Mouse (Mus musculus): ENCODE measurements at regions not wholly inside any gene's neighbourhood (a gene's known extent, or its start where the extent isn't known, plus 50 kb on each side); places are given as distances from the start of the nearest gene placed in this dataset.

DNA sequence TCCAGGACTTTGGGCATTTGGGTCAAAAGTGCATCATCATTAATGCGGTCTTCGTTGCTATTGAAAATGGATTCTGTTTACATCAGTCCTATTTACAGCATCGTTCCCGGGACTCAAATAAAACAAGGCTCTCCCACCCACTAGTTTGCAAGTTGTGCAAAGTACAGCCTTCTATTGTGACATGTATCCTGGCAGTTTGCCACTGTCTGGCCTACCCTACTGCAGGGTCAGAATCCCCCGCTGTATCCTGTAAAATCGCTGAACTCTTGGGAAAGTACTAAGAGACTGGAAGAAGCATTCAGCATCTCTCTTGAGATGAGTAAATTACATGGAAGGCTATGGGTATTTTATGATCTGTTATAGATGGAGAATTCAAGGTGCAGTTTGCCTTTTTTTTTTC lies 122.1 kb upstream of the Adamts9 start:
- TF ChIP-seq CTCF (conservative IDR thresholded peaks at IDR 0.05), result no peak
- DNase-seq (ENCODE audit: low spot score in 2 of 2), result no peak
- 0 out of 2 replicates have a peak overlapping the region, but pooled peaks have one; percentile 49 for H3K27ac ChIP-seq
- no peak overlapping the region for H3K4me3 ChIP-seq

DNA sequence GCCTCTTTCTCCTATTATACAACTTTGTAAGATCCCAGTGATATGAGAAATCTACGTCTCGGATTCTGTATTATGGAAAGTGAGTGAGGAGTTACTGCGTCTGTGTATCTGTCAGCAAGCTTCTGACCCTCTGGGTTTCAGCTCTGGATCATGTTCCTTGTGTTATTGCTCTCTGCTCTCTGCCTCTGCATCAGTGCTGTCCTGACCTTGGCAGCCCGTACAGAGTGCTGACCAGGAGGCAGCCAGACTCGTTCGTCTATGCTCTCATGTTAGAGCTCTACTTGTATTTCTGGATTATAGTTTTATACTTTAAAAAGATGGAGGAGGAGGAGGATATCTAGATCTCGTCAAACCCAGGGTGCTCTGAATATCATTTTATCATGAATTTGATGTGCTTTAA lies 121.1 kb upstream of the Adamts9 start:
- no peak for TF ChIP-seq CTCF (conservative IDR thresholded peaks at IDR 0.05)
- DNase-seq (ENCODE audit: low spot score in 2 of 2), result no peak
- no peak overlapping the region for H3K27ac ChIP-seq
- H3K4me3 ChIP-seq, result no peak overlapping the region

DNA sequence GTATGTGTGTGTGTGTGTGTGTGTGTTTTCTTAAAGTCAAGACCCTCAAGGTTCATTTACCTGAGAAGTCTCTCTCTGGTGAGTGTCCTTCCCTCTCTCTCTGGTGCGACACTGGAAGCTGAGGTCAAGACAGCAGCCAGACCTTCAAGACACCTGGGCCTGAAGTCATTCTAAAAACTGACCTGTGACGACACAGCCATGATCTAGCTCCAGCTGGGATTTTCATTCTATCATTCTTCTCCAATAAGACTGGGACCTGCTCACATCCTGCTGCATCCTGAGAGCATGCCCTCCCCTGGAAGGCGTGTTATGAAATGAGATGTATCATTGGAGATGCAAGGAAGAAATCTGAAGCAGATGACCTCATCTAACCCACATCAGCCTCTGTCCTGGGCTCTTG lies 118.4 kb upstream of the Adamts9 start:
- H3K4me3 ChIP-seq, result no peak overlapping the region
- no peak overlapping the region for H3K27ac ChIP-seq
- TF ChIP-seq CTCF (conservative IDR thresholded peaks at IDR 0.05), result no peak

DNA sequence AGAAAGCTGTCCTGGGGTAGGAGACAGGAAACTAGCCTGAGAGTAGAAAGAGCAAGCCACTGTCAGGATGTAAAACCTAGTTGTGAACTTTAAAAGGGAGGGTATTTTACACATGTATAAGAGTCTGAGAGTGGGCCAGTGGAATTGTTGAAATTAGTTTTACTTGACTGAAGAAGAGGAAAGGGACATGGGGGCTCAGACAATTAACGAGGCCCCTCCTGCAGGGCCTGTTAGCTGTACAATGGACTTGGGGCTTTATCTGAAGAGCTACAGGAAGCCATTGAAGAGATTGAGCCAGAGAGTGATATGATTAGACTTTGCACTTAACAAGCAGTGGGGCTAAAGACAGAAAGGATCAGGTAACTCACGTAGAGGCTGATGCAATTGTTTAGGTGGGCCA lies 102.2 kb upstream of the Adamts9 start:
- Histone ChIP-seq H3K27ac (no peak overlapping the region), H3K4me3 (no peak overlapping the region)
- no peak for TF ChIP-seq CTCF (conservative IDR thresholded peaks at IDR 0.05)
- no peak for DNase-seq (ENCODE audit: low spot score in 2 of 2)

More for the DNA sequence above, 118.4 kb upstream of the Adamts9 start:
- DNase-seq (ENCODE audit: low spot score in 2 of 2), result no peak

DNA sequence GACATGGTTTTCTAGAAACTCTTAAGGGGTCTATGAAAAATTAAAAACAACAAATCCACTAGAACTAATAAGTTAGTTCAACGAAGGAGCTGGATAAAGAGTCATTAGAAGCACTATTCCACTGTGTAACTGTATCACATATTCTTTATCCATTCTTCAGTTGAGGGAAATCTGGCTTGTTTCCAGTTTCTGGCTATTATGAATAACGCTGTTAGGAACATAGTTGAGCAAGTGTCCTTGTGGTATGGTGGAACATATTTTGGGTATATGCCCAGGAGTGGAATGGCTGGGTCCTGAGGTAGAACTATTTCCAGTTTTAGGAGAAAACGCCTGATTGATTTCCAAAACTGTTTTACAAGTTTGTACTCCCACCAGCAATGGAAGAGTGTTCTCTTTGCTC lies 97.7 kb upstream of the Adamts9 start:
- H3K4me3 ChIP-seq, result no peak overlapping the region
- no peak for TF ChIP-seq CTCF (conservative IDR thresholded peaks at IDR 0.05)
- no peak for DNase-seq (ENCODE audit: low spot score in 2 of 2)
- no peak overlapping the region for H3K27ac ChIP-seq

DNA sequence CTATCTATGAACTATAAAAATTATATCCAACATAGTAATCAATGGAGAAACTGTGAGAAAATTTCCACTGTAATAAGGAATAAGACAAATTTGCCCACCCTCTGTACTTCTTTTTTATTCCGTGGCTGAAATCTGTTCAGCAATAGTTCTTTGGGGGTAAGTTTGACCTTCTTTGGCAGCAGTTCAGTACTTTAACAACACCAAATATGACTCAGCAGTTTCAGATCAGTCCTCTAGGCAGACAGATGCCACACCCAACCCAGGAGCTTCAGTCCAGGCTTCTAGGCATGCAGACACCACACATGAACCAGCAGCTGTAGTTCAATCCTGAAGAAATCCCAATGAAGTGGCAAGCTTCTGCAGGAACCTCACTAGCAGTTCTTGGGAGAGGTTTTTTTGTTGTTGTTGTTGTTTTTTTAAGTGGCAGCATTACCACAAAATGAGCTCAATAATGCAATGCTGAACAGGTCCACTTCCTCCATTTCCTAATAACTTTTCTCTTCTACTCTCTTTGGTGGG lies 88.6 kb upstream of the Adamts9 start:
- DNase-seq (ENCODE audit: low spot score in 2 of 2), result no peak
- Histone ChIP-seq H3K27ac (no peak overlapping the region), H3K4me3 (no peak overlapping the region)
- no peak for TF ChIP-seq CTCF (conservative IDR thresholded peaks at IDR 0.05)

DNA sequence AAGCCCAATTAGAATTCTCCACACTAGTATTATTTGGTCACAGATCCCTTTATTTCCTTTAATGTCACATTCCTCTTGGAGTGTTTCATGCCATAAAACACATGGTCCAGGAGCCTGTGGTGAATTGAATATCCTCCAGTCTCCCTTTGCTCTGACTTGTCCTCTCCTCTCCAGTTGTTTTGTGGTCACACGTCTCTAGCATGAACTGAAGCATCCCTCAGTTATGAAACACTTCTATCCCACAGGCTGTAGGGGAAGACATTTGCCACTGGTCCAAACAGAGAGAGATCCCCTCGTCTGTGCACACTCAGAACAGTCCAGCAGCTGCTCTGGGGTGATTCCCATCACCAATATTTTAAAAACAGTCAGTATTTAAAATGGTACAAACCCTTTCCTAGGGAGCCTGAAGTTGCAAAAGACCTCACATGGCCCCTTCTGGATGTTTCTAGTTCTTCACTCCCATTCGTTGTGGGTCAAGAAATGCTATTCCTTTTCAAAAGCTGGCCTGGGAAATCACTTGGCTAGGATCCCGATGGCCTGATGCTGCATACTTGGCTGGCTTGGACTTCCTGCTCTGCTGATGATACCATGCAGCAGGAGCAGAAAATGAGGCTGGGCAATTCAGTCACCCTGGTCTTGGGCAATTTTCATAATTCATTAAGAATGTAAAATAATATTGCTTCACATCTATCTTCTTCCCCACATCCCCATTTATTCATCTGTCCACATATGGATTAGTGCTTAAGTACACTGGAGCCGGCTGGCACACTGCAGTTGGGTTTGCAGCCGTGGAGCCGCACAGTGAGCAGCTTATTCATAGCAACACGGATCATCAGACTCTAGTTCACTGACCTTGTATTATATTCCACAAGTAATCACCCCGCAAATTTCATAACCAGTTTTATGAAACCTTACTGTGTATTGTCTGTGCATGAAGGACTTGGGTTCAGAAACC lies 83.1 kb upstream of the Adamts9 start:
- H3K4me3 ChIP-seq, result no peak overlapping the region
- TF ChIP-seq CTCF (conservative IDR thresholded peaks at IDR 0.05), result no peak
- no peak overlapping the region for H3K27ac ChIP-seq

DNA sequence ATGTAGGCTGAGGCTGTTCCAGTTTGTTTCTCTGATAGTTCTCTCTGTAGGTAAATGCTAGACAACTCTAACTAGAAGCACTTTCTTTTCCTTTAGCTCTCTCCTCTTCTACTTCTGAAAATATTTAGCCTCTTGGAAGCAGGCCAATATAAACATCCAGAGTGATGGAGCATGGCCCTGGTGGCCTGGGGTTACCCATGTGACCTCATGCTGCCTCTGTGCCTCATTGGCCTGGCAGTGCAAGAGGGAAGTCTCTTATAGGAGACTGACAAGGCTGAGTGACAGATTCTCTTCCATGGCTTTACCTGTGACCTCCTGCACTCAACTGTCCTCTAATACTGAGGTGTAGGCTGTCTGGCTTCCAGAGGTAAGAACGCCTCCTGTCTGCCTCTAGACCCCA lies 71.2 kb upstream of the Adamts9 start:
- no peak overlapping the region for H3K4me3 ChIP-seq
- TF ChIP-seq CTCF (conservative IDR thresholded peaks at IDR 0.05), result no peak
- no peak overlapping the region for H3K27ac ChIP-seq
- DNase-seq (ENCODE audit: low spot score in 2 of 2), result no peak

More for the DNA sequence above, 83.1 kb upstream of the Adamts9 start:
- DNase-seq (ENCODE audit: low spot score in 2 of 2), result no peak

DNA sequence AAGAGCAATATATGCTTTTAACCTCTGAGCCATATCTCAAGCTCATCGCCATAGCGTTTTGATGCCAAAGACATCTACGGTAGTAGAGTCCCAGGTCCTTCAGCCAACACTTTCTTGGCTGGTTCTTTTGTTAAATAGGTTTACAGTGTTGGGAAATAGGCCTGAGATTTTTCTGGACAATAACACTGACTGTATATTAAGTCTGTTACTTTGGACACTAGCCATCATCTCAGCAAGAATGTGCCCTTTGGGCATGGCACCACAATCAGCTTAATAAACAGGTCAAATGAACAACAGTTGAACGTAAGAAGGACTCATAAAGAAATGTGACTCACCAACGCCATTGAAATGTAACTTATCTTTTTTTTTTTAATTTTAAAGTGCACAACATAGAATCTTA lies 68.6 kb upstream of the Adamts9 start:
- DNase-seq (ENCODE audit: low spot score in 2 of 2), result no peak
- no peak for TF ChIP-seq CTCF (conservative IDR thresholded peaks at IDR 0.05)
- Histone ChIP-seq H3K27ac (no peak overlapping the region), H3K4me3 (no peak overlapping the region)

DNA sequence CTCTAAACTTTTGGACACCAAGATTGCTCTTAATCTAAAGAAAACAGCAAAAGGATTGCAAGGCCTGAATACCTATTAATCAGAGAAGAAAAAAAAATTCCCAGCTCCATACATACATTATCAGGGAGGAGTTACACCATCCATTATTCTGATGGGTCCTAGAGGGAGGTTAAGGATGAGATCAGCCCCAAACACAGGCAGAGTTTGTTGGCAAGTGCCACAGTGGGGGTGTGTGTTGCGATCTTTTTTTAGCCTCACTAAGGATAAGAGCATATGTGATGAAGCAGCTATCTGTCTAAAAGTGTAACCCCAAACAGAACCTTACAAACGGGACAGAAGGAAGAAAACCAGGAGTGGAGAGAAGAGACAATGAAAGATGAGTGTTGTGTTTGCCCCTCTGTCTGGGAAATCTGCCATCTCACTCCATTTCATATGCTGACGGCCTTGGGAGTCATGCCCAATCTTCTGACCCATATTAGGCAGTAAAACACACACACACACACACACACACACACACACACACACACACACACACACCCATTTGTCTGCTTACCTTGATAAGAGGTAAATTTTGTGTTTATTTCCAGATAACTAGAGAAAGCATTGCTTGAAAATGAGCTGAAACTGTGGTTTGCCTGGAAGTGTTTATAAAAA lies 61.4 kb upstream of the Adamts9 start:
- TF ChIP-seq CTCF (conservative IDR thresholded peaks at IDR 0.05), result no peak
- Histone ChIP-seq H3K27ac (no peak overlapping the region), H3K4me3 (no peak overlapping the region)
- no peak for DNase-seq (ENCODE audit: low spot score in 2 of 2)

DNA sequence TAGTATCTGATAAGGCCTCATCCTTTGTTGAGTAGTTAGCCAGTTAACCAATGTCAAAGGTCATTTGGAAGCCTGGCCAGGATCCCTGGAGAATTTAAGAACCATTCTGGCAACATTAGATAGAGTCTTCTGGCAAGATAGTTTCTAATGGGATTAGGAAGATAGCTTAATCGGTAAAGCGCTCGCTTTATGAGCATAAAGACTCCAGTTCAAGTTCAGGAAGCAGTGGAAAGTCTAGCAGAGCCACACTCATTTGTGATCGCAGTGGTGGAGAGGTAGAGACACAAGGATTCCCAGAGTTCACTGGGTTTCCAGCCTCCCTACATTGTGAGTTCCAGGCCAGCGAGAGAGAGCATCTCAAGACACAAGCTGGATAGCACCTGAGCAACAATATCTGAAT lies 60.5 kb upstream of the Adamts9 start:
- no peak for DNase-seq (ENCODE audit: low spot score in 2 of 2)
- H3K27ac ChIP-seq, result no peak overlapping the region
- TF ChIP-seq CTCF (conservative IDR thresholded peaks at IDR 0.05), result no peak
- H3K4me3 ChIP-seq, result no peak overlapping the region

DNA sequence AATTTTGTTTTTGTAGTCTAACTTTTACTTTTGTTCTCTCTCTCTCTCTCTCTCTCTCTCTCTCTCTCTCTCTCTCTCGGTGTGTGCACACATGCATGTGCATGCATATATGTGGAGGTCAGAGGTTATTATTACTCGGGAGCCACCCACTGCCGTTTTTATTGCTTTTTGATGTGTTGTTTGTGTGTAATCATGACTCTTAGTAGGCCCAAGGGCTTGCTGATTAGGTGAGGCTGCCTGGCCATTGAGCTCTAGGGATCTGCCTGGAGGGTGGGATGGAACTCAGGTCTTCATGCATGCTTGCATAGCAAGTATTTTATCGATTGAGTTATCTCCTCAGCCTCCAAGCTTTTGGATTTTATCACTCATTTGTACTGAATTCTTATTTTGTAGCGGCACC lies 50.4 kb upstream of the Adamts9 start:
- DNase-seq (ENCODE audit: low spot score in 2 of 2), result no peak
- no peak for TF ChIP-seq CTCF (conservative IDR thresholded peaks at IDR 0.05)
- no peak overlapping the region for H3K27ac ChIP-seq
- no peak overlapping the region for H3K4me3 ChIP-seq
